Mouse (Mus musculus) liver, adult 2 months (tissue): ENCODE measurements at regions not wholly inside any gene's neighbourhood (a gene's known extent, or its start where the extent isn't known, plus 50 kb on each side); places are given as distances from the start of the nearest gene placed in this dataset.

Experiments used
- CTCF ChIP-seq: fragments of 200-500 bp; IDR thresholded peaks from 2 replicates; pipeline ENCODE4 v1.5.1; 2011; ENCODE audit warnings: low read depth, low read length, control low read depth
- POLR2A ChIP-seq: fragments of 200-500 bp; IDR thresholded peaks from 2 replicates; pipeline ENCODE4 v1.6.1; 2011; ENCODE audit warnings: low read length, control low read depth; ENCODE audit not compliant: insufficient read depth; ENCODE audit errors: extremely low read depth

- TF ChIP-seq POLR2A (no peak), CTCF (no peak)
Measured at GRCm38 (mm10) chrX:10397257-10397656, 87.7 kb upstream of the Tspan7 start.
